Mouse (Mus musculus) G1E (cell line): ENCODE measurements around the gene G0s2. TPM values are rescaled to one million over a fixed set of nuclear protein-coding genes. Genes with fewer than 3 reads are reported as not detected.

Experiments used
- ATAC-seq: 2 replicates; pipeline ENCODE4 v1.8.0; 2016; ENCODE audit warnings: mild to moderate bottlenecking; ENCODE audit not compliant: insufficient number of reproducible peaks, poor library complexity, low FRiP score, severe bottlenecking; ENCODE audit errors: extremely low read depth
- DNase-seq: peaks from one replicate; pipeline ENCODE4 v3.0.0; 2012; ENCODE audit warnings: low spot score
- H3K27me3 ChIP-seq: 2 replicates; pipeline ENCODE4 v1.6.1; 2012; ENCODE audit warnings: mild to moderate bottlenecking, low read length, inconsistent platforms; ENCODE audit not compliant: insufficient read depth
- H3K36me3 ChIP-seq: replicated peaks from 2 replicates; pipeline ENCODE3; 2012; ENCODE audit warnings: mild to moderate bottlenecking, inconsistent platforms
- H3K4me1 ChIP-seq: 2 replicates; pipeline ENCODE4 v1.6.1; 2012; ENCODE audit warnings: low read depth, low read length, inconsistent platforms, mixed read lengths; ENCODE audit not compliant: insufficient read depth
- H3K4me3 ChIP-seq: 2 replicates; pipeline ENCODE4 v1.5.1; 2012; ENCODE audit warnings: low read depth, mild to moderate bottlenecking, inconsistent platforms, low read length, moderate library complexity, mixed read lengths
- H3K9me3 ChIP-seq: replicated peaks from 2 replicates; pipeline ENCODE4 v1.6.1; 2012; ENCODE audit warnings: inconsistent platforms
- CTCF ChIP-seq: IDR thresholded peaks from 2 replicates; pipeline ENCODE4 v1.5.1; 2012; ENCODE audit warnings: low read depth, low read length, inconsistent platforms, mixed read lengths
- GATA1 ChIP-seq: IDR thresholded peaks from 2 replicates; pipeline ENCODE4 v1.6.1; 2012; ENCODE audit warnings: borderline replicate concordance, low read length, inconsistent platforms, mixed read lengths
- GATA2 ChIP-seq: IDR thresholded peaks from 2 replicates; pipeline ENCODE4 v1.6.1; 2012; ENCODE audit warnings: low read depth, low read length, inconsistent platforms, borderline replicate concordance
- POLR2AphosphoS5 ChIP-seq: IDR thresholded peaks from 2 replicates; pipeline ENCODE4 v1.6.1; 2012; ENCODE audit warnings: low read depth, low read length, inconsistent platforms; ENCODE audit not compliant: insufficient replicate concordance
- TAL1 ChIP-seq: conservative IDR thresholded peaks from 2 replicates; pipeline ENCODE4 v1.6.1; 2012; ENCODE audit warnings: low read depth, low read length, inconsistent platforms, mixed read lengths
- polyA plus RNA-seq: library from polyadenylated mRNA; stranded (reverse); fragments of >175 nt; gene quantifications from 2 replicates; pipeline ENCODE4 v1.2.3, GENCODE M21; 2012
- total RNA-seq, 2 experiments: library from RNA; stranded (forward) in 1 of 2; stranded (reverse) in 1 of 2; fragments of 200-1000 nt in 1 of 2; fragments of >200 nt in 1 of 2; fragmentation: Nextera tagmentation in 1 of 2; gene quantifications; 2 replicates each; pipeline ENCODE4 v1.2.3; 2014 to 2017

The G0s2 gene
- total and polyA plus RNA-seq, 3 experiments = not detected

DNA sequence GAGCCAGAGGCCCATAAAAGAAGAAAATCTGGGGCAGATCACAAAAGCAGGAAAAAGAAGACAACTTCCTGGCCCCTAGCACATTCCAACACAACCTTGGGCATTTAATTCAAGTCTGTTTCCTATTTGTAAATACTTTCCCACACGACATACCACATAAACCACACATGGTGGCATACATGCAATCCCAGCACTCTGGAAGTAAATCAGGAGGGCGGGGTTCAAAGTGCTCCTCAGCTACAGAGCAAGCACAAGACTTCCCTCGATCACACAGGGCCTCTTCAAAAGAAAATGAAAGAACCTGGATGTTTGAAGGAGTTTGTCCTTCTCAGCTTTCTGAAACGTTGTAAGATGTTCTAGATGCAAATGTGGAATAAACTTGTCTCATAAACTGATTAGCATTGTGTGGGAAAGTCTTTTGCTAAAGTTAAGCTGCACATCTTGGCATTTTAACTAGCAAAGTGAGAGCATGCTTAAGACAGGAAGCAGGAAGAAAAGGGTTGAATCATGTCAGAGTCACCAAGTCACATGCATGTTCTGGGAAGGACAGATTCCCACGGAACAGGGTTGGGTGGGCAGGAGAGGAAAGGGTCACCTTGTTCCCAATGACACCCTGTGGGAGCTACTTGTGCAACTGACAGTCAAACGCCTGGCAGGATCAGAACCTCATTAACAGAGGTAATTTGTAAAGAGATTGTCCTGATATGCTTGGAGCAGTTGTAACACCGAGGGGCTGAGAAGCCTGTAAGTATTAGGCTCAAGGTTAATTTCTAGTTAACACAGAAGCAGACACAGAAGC is 46.1 kb downstream of the G0s2 start:
- ATAC-seq (no peak), DNase-seq (no peak)
- Histone ChIP-seq H3K4me3 (no peak overlapping the region), H3K9me3 (no peaks in the 10 kb centered on the region), H3K36me3 (no peaks in the 10 kb centered on the region), H3K4me1 (0 out of 2 replicates have a peak, but pooled peaks cover 5% of the 10 kb centered on the region), H3K27me3 (0 out of 2 replicates have a peak, but pooled peaks cover 6% of the 10 kb centered on the region)
- TF ChIP-seq POLR2AphosphoS5 = no peak
- TF ChIP-seq TAL1 = no peak
- TF ChIP-seq GATA1 = no peak
- no peak for TF ChIP-seq GATA2
- TF ChIP-seq CTCF = no peak

DNA sequence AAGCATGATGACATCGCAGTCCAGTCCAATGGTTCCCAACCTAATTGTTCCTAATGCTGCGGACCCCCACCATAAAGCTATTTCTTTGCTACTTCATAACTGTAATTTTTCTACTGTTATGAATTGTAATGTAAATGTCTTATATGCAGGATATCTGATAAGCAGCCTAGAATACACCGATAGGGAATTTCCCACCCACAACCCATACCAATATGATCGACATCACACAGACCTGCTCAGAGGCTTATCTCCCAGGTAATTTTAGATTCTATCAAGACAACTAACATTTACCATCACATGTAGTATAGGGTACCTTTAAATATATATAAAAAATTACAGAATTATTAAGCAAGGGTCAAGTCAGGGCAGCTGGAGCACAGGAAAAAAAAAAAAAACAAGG is 46.9 kb downstream of the G0s2 start:
- no peaks in the 10 kb centered on the region for H3K36me3 ChIP-seq
- no peak for DNase-seq
- TF ChIP-seq GATA1 (no peak), POLR2AphosphoS5 (no peak), TAL1 (no peak), GATA2 (no peak), CTCF (no peak)

DNA sequence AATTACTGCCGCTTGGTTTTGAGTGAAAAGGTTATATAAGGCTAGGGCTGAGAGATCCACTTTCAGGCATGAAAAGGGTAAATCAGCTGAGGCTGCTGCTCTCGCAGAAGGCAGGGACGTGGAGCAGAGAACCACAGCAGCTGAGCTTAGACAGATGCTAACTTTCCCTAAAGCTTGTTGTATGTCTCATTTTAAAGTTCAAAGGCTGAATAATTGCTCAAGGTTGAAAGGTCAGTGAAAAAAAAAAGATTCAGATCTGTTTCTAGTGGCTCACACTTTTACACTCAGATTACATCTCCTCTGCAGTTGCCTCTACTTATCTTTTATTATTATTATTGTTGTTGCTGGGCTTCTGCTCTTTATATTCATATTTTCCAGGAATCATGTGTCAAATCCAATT is 47.5 kb downstream of the G0s2 start:
- Histone ChIP-seq H3K9me3 (no peaks in the 10 kb centered on the region), H3K4me1 (no peaks in the 10 kb centered on the region), H3K36me3 (no peaks in the 10 kb centered on the region), H3K27me3 (0 out of 2 replicates have a peak, but pooled peaks cover 2% of the 10 kb centered on the region), H3K4me3 (no peak overlapping the region)
- DNase-seq = no peak
- no peak for TF ChIP-seq GATA2
- no peak for TF ChIP-seq CTCF
- no peak for TF ChIP-seq GATA1
- no peak for TF ChIP-seq POLR2AphosphoS5
- no peak for TF ChIP-seq TAL1
- no peak for ATAC-seq

More for the DNA sequence above, 46.9 kb downstream of the G0s2 start:
- Histone ChIP-seq H3K4me1 (0 out of 2 replicates have a peak, but pooled peaks cover 3% of the 10 kb centered on the region), H3K27me3 (0 out of 2 replicates have a peak, but pooled peaks cover 2% of the 10 kb centered on the region), H3K4me3 (no peak overlapping the region), H3K9me3 (no peaks in the 10 kb centered on the region)
- no peak for ATAC-seq

Other genes starting within 250 kb of the G0s2 start
- gene Syt14, start 237.4 kb downstream of the G0s2 start, total RNA-seq (2014; fragmentation: Nextera tagmentation) = not detected in 2 replicates
- 0.16 and 0.17 TPM in 2 replicates for gene Syt14, start 237.4 kb downstream of the G0s2 start, total RNA-seq (2017)
- gene Syt14, start 237.4 kb downstream of the G0s2 start, polyA plus RNA-seq = not detected in 2 replicates
- gene Diexf, start 142.9 kb downstream of the G0s2 start, total RNA-seq (2014; fragmentation: Nextera tagmentation) = 13.2 and 23.9 TPM in 2 replicates
- 20.7 and 28.0 TPM in 2 replicates for gene Diexf, start 142.9 kb downstream of the G0s2 start, total RNA-seq (2017)
- gene Diexf, start 142.9 kb downstream of the G0s2 start, polyA plus RNA-seq = 3.0 and 3.4 TPM in 2 replicates
- gene Irf6, start 120.1 kb downstream of the G0s2 start, total RNA-seq (2014; fragmentation: Nextera tagmentation) = 0.23 and 0.34 TPM in 2 replicates
- 0.38 and 0.58 TPM in 2 replicates for gene Irf6, start 120.1 kb downstream of the G0s2 start, total RNA-seq (2017)
- 0.04 TPM in 1 of 2 replicates, not detected in the other for gene Irf6, start 120.1 kb downstream of the G0s2 start, polyA plus RNA-seq
- gene A130010J15Rik, start 105.2 kb downstream of the G0s2 start, total RNA-seq (2014; fragmentation: Nextera tagmentation) = 6.5 and 10.2 TPM in 2 replicates
- gene A130010J15Rik, start 105.2 kb downstream of the G0s2 start, total RNA-seq (2017) = 15.5 and 18.9 TPM in 2 replicates
- 1.7 and 2.2 TPM in 2 replicates for gene A130010J15Rik, start 105.2 kb downstream of the G0s2 start, polyA plus RNA-seq
- 6.8 and 14.1 TPM in 2 replicates for gene Traf3ip3, start 71.5 kb downstream of the G0s2 start, total RNA-seq (2014; fragmentation: Nextera tagmentation)
- 47.5 and 48.7 TPM in 2 replicates for gene Traf3ip3, start 71.5 kb downstream of the G0s2 start, total RNA-seq (2017)
- 8.6 and 13.4 TPM in 2 replicates for gene Traf3ip3, start 71.5 kb downstream of the G0s2 start, polyA plus RNA-seq
- gene Lamb3, start 65.5 kb downstream of the G0s2 start, total RNA-seq (2014; fragmentation: Nextera tagmentation) = 0.30 TPM in 1 of 2 replicates, not detected in the other
- 0.22 TPM in 1 of 2 replicates, not detected in the other for gene Lamb3, start 65.5 kb downstream of the G0s2 start, total RNA-seq (2017)
- gene Lamb3, start 65.5 kb downstream of the G0s2 start, polyA plus RNA-seq = 0.03 TPM in 1 of 2 replicates, not detected in the other
- not detected in 2 replicates for gene Hsd11b1, start 9.1 kb downstream of the G0s2 start, total RNA-seq (2014; fragmentation: Nextera tagmentation)
- 0.27 TPM in 1 of 2 replicates, not detected in the other for gene Hsd11b1, start 9.1 kb downstream of the G0s2 start, total RNA-seq (2017)
- gene Hsd11b1, start 9.1 kb downstream of the G0s2 start, polyA plus RNA-seq = not detected in 2 replicates
- gene Camk1g, start 97.1 kb upstream of the G0s2 start, total RNA-seq (2014; fragmentation: Nextera tagmentation) = not detected in 2 replicates
- gene Camk1g, start 97.1 kb upstream of the G0s2 start, total RNA-seq (2017) = not detected in 2 replicates
- not detected in 2 replicates for gene Camk1g, start 97.1 kb upstream of the G0s2 start, polyA plus RNA-seq